Mouse (Mus musculus): ENCODE data around the gene Gm20683. TPM values are rescaled to one million over a fixed set of nuclear protein-coding genes. Genes with fewer than 3 reads are reported as not detected.

The Gm20683 gene
- total RNA-seq, 2 experiments from 2014 or later = 2.2 to 3.3 TPM

DNA sequence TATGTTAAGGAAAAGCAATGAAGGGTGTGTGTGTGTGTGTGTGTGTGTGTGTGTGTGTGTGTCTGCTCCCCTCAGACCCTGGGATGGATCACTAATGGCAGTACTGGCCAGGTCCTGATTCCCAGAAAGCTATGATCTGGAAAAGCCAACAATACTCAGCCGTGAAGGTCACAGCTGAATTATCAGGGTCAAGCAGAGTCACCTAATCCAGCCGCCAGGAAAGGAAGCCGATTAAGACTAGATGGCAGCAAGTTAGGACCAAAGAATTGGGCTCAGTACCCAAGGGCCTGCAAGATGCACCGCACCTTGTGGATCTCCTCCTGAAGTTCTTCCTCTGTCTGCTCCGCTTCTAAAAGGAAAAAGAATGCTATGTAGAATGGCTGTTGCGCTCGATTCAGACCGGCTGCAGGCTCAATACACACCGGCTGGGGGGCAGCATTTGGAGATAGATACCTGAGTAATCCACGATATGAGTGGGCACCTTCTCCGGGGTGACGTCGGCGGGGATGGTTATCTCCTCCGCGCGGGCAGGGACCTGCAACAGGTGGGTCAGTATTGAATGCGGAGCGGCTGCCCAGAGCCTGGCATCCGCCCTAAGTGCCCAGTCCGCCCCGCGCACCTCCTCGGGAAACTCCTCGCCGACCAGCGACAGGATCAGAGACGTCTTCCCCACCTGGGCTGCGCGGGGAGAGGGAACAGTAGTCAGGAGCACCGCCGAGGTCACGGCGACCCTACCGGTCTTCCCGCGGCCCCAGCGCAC is 2.3 kb upstream of the Gm20683 start:
- no peak for DNase-seq
- intact Hi-C loops (cut with DNase I) = loop anchor here (2.0 kb wide), 1 partner anchor 25 kb away; the partner anchor contains the start of gene Mcrip2

DNA sequence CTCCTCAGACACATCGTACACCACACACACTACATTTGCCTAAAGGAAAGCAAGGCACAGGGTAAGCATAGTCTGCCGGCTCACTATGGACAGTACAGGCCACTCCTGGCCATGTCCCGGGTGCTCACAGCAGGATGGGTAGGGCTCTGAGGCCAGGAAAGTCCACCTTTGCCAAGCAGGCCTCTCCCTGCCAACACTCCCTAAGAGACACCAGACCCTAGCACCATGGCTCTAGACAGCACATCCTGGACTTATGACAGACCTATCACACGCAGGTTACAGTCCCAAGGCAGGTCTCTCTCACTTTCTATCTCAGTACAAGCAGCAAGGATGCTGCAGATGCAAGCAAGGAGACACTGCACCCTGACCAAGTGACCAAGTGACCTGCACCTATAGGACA is 1.6 kb upstream of the Gm20683 start:
- intact Hi-C loops (cut with DNase I) = no loop called here
- no peak for DNase-seq

DNA sequence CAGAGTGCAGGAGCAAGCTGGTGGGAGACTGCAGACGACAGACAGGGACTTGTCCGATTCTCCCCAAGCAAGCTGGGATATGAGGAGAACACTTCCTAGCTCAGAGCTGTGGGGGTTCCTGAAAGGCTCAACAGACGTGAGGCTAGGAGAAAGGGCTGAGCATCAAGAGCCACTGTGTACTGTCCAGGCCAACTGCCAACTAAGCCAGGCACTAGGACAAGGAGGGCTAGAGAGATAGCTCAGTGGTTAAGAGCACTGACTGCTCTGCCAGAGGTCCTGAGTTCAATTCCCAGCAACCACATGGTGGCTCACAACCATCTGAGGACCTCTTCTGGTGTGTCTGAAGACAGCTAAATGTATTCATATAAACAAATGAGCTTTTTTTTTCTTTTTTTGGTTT is 946 bp upstream of the Gm20683 start:
- intact Hi-C loops (cut with DNase I) = no loop called here

DNA sequence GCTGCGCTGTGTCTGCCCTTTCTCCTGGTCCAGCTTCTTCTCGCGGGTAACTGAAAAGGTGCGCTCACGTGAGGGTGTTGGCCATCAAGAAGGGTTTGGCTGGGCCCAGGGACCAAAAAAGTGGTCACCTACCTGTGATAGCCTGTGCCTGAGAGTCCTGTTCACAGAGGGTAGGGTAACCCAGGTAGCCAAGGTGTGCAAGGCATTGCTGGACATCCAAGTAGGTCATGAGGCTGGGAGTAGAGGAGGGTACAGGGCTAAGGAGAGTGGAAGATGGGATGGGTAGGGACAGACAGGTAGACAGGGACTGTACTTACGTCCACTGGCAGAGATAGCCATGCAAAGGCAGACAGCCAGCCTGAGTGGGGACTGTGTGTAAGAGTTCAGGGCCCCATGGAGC is 1.0 kb downstream of the Gm20683 start:
- intact Hi-C loops (cut with DNase I) = no loop called here
- no peak for DNase-seq

More for the DNA sequence above, 946 bp upstream of the Gm20683 start:
- DNase-seq = no peak

DNA sequence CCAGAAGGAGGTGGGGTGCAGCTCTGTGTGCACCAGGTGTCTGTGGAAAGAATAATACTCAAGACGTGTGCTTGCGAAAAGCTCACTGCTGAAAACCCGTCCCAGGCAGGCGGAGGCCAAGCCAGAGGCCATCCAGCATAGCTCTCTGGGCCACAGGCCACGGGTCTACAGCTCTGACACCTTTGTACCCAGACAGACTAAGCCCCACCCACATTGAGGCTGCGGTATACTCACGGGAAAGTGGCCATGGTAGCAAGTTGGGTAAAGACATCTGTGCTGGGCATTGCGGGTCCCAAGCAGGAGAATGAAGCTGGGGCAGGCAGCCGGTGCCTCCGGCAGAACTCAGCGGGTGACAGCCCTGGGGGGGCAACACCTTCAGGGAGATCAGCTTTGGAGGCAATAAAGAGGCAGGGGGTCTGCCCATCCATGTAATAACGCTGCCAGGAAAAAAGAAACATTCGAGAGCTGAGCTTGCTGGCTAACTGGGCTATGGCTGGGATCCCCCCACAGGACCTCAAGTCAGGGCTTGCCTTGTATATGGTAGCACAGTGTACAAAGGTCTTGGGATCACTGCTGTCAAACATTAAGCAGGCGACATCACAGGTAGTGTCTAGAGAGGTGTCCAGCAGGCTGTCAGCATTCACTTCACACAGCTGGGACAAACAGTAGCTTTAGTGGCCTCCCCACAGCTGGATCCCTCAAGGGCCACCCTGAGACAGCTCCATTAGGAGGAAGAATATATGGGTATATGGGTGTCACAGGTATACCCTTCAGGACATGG is 1.9 kb downstream of the Gm20683 start:
- intact Hi-C loops (cut with DNase I) = no loop called here
- DNase-seq = no peak

DNA sequence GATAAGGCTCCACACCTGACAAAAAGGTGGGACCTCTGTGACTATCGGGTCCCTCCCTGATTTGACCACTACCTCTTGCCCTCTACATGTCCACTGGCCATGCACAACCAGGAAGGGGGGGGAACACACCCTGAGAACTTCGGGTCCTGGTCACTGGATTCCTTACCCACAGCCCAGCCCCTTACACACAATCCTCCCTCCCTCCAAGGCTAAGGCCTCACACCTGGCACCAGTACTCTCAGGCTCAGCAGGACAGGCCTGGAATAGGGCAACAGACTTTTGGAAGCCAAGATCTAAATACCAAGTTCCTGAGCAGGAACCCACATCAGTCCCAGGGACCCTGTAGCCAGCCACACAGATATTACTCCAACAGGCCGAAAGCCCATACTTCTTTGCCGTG is 2.7 kb downstream of the Gm20683 start:
- no peak for DNase-seq
- intact Hi-C loops (cut with DNase I) = no loop called here

DNA sequence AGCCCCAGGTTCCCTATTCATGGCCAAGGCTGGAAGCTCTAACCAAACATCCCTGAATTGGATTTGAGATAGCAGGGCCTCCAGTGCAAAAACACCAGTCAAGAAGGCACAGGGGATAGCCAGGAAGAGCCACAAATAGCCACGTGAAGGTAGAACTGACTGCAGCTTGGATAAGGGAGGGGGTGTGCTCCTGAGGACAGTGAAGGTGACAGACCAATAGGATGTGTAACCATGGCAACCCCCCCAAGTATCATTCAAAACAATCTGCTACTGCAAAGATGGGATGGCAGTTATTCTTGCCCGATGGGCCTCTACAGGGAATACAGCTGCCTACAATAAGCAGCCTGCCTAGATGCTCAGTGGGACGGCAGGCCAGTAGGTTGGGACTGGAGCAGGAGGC is 4.0 kb downstream of the Gm20683 start:
- DNase-seq = no peak
- intact Hi-C loops (cut with DNase I) = no loop called here

DNA sequence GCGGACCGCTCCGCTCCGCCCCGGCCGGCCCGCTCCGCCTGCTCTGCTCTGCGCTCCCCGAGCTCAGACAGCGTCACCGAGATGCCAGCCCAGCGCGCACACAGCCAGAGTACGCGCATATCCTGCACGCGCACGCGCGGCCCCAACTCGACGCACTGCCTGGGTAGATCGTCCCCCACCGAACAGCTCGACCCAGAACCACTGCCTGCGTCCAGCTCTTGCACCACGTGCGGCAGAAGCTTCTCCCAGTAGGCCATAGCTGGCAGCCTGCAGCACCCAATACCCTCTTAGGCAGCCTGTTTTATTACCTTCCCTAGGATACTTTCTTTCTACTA is 4.5 kb downstream of the Gm20683 start, which contains the start of gene Rhbdl1:
Gene Rhbdl1 (minus strand): TSS at position 220 of the 335 bp plus-strand sequence.
- DNase-seq = peak; percentile 64 to 67
- intact Hi-C loops (cut with DNase I) = no loop called here

DNA sequence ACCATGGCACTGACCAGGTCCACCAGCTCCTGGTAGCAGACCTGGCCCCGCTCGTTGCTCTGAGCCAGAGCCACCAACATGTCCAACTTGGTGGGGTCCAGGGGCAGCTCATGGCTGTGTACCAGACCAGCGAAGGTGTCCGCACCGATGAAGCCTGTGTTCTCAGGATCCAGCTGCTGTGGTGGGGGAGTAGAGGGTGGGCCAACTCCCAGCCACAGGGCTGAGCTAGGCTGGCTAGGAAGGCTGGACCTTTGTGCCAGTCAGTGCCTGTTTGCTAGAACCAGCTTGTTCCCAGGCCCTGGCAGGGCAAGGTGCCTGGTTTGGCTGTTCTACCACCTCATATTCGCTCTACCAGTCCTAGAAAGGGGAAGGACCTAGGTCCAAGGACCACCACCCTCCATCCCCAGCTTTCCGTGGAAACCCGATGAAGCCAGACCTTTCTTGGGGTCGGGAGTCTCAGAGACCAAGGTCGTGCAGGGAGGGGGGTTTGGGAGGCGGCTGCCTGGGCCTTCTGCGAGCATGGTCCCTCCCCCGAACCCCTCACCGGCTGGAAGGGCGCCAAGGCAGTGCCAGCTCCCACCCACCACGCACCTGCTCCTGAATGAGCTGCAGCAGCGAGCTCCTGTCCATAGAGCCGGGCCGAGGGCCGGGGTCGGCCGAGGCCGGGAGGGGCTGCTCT is 5.0 kb downstream of the Gm20683 start:
- peak in 1 of 2 experiments; percentile 27 for DNase-seq
- intact Hi-C loops (cut with DNase I) = no loop called here

DNA sequence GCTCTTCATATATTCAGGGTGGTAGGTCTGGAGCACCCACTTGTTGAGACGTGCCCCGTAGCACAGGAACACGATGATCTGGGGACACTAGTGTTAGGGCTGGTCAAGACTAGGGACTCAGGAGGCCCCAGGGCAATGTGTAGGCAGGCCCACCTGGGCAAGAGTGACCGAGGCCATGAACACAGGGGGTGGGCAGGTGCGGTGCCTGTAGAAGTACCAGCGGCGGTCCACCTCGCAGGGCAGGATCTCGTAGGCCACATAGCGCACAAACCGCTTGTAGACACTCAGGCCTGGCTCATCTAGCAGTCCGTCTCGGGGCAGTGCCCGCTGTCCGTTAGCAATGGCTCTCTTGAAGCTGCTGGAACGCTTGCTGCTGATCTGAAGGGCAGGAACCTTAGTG is 5.7 kb downstream of the Gm20683 start:
- intact Hi-C loops (cut with DNase I) = no loop called here
- no peak for DNase-seq

DNA sequence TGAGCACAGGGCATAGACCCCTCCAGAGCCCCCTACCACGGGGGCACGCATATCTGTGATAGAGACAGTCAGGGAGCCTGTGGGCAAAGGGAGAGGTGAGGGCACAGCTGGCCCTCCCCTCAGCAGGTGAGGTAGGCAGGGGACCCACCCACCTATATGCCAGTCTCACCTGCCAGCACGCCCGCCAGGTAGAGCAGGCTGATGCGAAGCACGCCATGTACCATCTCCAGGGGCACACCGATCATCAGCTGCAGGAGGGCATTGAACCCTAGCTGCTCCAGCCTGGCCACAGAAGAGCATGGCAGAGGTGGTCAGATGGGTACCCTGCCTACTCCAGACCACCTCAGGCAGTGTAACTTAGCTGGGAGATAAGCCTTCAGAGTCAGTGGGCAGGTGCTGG is 6.3 kb downstream of the Gm20683 start:
- DNase-seq = no peak

DNA sequence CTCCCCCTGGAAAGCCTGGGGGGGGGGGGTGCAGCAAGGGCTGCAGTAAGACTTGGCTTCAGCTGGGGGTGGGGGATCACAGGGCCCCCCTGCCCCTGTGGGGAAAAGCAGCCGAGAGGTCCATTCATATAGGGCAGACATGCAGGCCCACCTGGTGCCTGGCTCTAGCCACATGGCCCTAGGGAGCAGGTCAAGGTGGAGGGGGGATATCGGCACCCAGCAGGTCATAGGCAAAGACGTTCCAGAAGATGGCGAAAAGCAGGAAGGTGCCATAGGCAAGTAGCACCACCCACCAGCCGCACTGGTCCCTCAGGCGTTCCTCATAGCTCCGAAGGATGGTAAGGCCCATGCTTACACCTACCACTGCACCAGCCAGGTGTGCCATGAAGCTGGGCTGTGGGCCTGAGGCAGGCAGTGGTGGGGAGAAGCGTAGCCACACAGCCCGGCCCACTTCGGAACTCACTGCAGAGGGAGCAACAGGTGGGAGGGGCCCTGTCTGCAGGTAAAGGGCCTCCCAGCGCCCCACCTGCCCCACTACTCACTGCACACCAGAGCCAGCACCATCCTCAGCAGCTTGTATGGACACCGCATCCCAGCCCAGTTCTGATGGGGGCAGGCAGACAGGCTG is 6.9 kb downstream of the Gm20683 start:
- intact Hi-C loops (cut with DNase I) = no loop called here
- DNase-seq = no peak

More for the DNA sequence above, 6.3 kb downstream of the Gm20683 start:
- intact Hi-C loops (cut with DNase I) = no loop called here

DNA sequence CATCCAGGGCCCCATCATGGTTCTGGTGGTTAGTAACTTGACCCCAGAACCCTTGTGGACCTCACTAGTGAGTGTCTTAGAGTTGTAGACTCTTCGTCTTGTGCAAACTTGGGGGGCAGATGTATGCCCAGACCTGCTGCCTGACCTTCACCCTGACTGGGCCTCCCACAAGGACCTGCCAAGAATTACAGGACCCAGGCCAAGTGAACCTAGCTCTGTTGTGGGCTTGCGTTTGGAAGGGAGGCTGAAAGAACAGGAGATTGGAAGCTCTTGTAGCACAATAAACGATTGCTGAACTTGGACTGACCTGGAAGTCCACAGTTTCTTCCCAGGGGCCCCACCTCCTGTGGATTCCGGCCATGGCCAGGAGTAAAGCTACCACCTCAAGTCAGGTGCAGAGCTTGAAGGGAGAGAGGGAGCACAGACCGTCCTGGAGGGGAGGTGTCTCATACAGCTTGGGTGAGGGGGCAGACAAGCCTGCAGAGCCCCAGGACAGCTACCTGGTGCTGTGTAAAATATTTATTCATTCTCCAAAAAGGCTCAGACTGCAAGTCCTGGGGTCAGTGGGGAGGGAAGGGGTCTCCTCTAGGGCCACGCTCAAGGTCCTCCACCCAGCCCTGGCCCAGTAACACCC is 7.5 kb downstream of the Gm20683 start:
- DNase-seq = peak in 1 of 2 experiments; percentile 25
- intact Hi-C loops (cut with DNase I) = no loop called here

DNA sequence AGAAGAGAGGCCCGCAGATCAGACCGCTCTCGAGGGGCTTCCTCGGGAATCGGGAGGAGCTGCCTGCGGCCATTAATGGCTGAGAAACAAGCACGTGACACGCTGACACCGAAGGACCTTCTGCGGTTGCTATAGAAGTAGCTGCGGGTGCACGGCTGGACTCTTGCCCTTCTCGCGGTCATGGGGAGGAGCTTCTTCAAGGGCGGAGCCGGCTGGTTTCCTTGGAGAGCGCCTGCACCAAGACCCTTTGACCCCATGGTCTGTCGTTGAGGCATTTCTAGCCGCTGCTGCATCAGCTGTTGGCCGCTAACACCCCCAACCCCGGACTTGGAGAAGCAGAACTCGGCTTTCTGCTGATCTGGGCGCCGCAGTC is 8.3 kb downstream of the Gm20683 start, which contains the start of gene Stub1:
Gene Stub1 (minus strand): TSS at position 114 of the 373 bp plus-strand sequence.
- intact Hi-C loops (cut with DNase I) = no loop called here
- peak in 1 of 2 experiments; percentile 90 for DNase-seq

DNA sequence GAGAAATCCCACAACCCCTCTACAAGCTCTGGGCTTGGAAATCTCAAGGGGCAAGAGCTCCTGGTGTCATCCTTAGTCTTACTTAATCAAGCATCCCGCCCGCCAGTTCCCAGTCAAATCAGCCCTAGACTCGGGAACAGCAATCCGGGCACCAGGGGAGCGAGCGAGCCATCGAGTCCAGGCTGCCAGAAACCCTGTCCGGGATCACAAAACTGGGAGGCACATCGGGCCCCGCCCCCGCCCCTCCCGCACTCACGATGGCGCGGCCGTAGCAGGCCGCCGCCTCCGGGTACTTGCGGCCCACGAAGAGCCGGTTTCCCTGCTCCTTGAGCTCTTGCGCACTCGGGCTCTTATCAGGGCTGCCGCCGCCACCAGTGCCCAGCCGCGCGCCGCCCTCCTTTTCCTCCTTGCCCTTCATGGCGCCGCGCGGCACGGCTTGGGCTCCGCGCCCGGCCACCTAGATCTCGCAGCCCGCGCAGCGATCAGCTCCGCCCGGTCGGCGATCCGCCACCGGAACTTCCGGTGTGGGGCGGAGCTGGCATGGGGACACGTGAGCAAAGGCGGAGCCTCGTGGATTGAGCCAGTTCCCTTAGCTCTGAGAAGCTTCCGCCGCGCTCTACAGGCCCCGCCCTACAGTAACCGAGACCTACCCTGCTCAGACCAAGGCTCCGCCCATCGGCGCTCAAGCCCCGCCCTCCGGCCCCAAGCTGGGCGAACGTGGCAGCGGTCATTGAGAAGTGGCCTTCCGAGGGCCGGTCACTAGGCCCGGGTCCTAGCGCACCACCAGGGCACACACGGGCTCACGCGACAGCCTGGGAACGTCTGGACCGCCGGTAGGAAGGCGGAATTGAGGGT is 8.9 kb downstream of the Gm20683 start:
- DNase-seq = peak; percentile 99 to 100
- intact Hi-C loops (cut with DNase I) = no loop called here

DNA sequence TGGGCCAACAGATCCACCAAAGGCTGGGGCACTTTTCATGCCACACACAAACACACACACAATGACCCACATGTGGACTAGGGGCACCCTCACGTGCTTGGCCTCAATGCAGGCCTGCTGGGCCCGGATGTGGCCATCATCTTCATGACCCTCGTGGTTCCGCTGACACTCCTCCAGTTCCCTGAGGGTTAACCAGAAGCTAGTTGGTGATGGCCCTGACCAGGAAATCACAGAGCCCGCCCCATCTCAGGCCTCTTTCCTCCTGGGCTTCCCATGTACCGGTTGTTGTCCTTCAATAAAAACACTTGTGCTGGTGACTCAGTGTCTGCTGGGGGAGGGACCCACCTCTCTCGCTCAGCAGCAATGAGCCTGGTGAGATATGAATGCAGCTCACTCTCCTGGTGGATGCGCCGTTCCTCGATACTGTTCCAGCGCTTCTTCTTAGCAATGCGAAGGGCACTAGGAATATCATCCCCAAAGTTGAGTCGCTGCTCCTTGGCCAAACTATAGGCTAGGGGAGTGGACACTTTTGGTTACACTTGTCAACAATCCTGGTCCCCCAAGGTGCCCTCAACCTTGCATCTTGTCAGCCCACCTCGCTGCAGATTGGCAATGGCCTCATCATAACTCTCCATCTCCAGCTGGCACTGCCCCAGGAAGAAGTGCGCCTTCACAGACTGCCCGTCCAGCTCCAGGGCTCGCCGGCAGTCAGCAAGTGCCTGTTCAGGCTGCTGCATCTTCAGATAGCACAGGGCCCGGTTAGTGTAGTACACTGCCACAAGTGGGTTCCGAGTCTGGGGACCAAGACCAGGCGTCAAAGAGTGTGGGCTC is 9.9 kb downstream of the Gm20683 start:
- intact Hi-C loops (cut with DNase I) = no loop called here

DNA sequence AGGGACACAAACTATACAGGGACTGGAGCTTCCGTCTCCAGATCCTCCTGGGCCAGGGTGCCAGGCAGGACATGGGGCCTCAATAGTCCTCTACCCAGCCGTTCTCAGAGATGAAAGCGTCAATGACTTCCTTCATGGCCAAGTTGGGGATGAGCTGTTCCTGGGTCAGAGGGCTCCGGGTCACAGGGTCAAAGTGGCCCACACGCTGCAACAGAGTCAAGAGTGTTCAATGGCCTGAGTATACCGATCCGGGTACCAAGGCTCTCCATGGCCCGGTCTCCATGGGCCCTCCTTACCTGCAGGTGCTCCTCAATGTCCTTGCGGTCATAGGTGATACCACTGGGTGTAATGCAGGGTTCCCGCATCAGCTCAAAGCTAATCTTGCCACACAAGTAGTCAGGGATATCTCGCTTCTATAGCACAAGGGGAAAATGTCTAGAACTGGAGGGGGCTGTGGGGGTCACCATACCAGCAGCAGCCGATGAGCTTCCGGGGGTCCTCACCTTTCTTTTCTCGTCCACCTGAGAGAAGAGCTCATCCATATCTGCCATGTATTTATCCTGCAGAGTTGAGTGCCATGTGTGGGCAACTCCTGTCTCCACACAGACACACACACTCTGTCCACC is 10.6 kb downstream of the Gm20683 start:
- intact Hi-C loops (cut with DNase I) = no loop called here
- DNase-seq = no peak

More for the DNA sequence above, 9.9 kb downstream of the Gm20683 start:
- DNase-seq = no peak

DNA sequence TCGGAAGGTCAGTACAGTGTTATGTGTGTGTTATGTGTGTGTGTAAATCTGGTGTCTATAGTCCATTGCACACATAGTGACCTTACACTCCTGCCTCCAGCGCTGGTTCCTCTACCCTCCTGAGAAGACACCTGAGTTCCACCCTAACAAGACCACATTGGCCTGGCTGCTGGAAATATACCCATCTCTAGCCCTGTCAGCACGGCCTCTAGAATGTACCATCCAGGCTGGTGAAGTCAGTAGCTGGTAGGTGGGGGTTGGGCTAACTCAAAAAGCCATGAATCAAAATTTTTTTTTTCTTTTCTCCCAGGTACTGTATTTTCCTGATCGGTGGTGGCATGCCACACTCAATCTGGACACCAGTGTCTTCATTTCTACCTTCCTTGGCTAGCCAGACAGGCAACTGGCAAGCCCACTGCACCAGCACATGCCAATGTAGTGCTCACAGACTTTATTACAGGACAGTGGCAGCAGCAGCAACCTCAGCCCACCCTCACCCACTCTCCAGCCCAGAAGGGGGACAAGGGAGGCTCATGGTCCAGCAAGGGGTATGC is 11.3 kb downstream of the Gm20683 start:
- intact Hi-C loops (cut with DNase I) = no loop called here
- no peak for DNase-seq

All from heart, postnatal 36 days (tissue).